Mouse (Mus musculus): ENCODE data around the gene Tbl2.

DNA sequence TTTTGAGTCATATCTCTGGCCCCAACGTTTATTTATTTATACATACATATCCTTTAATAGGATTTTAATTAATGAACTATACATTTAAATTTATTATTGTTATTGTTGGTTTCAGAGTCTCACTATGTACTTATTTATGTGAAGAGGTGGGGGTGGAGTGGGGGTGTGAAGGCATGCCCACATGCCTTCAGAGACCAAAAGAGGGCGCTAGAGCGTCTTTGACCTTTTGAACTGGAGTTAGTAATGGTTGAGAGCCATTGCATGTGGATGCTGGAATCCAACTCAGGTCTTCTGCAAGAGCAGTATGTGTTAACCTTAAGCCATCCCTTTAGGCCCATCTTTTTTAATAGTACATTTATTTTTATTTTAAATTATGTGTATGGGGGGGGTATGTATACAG is 36.1 kb downstream of the Tbl2 start:
- TF ChIP-seq CTCF (IDR thresholded peaks at IDR 0.05; ENCODE audit: control insufficient read depth, insufficient read depth, insufficient read length) (no peak), USF1 (IDR thresholded peaks at IDR 0.05; ENCODE audit: low read depth) (no peak), CEBPB (IDR thresholded peaks at IDR 0.05; ENCODE audit: low read depth) (no peak), MAX (IDR thresholded peaks at IDR 0.05) (no peak), MYOG (IDR thresholded peaks at IDR 0.05; ENCODE audit: control insufficient read depth, extremely low read depth, insufficient read length) (no peak), FOSL1 (IDR thresholded peaks at IDR 0.05; ENCODE audit: insufficient read depth, low read length, poor library complexity, severe bottlenecking) (no peak)
